Mouse (Mus musculus): ENCODE results near the gene Flt3l. TPM values are rescaled to one million over a fixed set of nuclear protein-coding genes. Genes with fewer than 3 reads are reported as not detected.
"Not testable (repeated sequence)": the region's sequence is repeated elsewhere in the genome, so short reads cannot be mapped to it uniquely, and the experiment has no call there.

Gene Flt3l
- polyA plus RNA-seq, 1 experiment: 42.7 TPM

DNA sequence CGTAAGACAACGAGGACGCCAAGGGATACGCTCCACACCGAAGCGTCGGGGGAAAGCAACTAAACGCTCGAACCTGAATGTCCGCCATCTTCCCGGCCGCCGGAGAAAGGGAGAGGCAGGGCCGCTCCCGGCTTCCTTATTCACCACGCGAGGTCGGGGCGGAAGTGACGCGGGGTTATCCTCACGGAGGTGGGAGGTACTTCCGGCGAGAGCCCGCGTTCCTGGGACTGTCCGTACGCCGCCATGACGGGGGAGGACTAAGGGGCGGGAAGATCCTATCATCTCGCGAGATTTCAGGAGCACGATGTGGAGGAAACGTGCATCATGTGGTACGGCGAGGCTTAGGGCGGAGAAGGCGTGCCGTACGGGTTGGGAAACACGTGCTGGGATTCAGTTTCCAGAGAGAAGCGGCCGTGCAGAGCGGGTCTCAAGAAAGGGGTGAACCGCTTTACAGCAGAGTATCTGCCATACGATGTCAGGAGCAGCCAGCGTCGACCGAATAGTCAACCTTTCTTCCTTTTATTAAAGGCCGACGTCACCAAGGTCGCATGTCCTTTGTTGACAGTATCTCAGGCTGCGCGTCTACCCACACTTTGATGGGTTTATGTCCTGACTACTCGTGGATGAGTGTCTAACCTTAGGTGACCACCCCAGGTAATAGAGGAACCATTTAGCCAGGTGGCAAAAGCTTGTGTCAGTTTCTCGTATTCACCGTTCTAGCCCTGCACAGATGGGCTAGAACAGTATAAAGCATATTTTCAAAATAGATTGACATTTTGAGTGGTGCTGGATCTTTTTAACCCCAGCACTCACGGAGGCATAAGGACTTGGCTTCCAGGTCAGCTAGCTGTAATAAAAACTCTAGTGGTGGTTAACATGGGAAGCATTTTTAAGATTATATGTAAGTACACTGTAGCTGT, 11.7 kb downstream of the Flt3l start, which contains the start of gene Rps11:
TSS of gene Rps11 (minus strand) at position 216 of the 920 bp plus-strand sequence.
- DNase-seq (ENCODE audit: low read depth): peak; percentile 95

GRCm38 (mm10) chr7:45123186-45123570, 13.1 kb downstream of the Flt3l start:
- no peak for DNase-seq (ENCODE audit: low read depth)

DNA sequence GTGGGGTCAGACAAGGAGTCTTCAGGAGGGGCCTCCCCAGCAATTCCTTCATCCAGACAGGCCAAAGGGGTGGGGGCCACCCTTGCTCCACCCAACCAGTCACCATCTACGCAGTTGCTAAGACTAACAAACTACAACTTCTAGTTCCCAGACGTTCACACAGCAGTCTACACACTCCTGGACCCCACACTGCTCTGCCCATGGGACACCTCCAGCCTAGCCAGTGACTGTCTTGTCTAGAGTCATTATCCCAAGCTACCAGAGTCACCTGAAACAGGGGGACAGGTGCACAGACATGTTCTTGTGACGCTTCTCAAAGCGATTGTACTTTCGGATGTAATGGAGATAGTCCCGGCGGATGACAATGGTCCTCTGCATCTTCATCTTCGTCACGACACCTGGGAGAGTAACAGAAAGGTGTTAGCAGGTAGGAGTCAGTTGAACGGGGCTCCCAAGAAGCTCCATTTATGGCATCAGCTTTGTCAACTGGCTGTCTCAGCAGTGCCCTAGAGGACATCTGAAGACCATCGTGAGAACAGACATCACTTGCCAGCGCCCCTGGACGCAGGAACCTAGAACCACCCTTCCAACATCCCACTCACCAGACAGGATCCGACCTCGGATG, 13.6 kb downstream of the Flt3l start:
- no peak for DNase-seq (ENCODE audit: low read depth)

GRCm38 (mm10) chr7:45121966-45122365, 14.3 kb downstream of the Flt3l start:
- no peak for DNase-seq (ENCODE audit: low read depth)

- DNase-seq (ENCODE audit: low read depth): no peak
Observed at GRCm38 (mm10) chr7:45121404-45121803, 14.8 kb downstream of the Flt3l start.

GRCm38 (mm10) chr7:45119780-45120709, 16.2 kb downstream of the Flt3l start:
- DNase-seq (ENCODE audit: low read depth): no peak

GRCm38 (mm10) chr7:45118336-45118735, 17.9 kb downstream of the Flt3l start:
- DNase-seq (ENCODE audit: low read depth): no peak

GRCm38 (mm10) chr7:45117566-45117965, 18.7 kb downstream of the Flt3l start:
- DNase-seq (ENCODE audit: low read depth): no peak

GRCm38 (mm10) chr7:45113476-45113875, 22.8 kb downstream of the Flt3l start:
- no peak for DNase-seq (ENCODE audit: low read depth)

GRCm38 (mm10) chr7:45112529-45112928, 23.7 kb downstream of the Flt3l start:
- DNase-seq (ENCODE audit: low read depth): no peak

GRCm38 (mm10) chr7:45111940-45112339, 24.3 kb downstream of the Flt3l start:
- no peak for DNase-seq (ENCODE audit: low read depth)

GRCm38 (mm10) chr7:45110089-45110488, 26.1 kb downstream of the Flt3l start:
- DNase-seq (ENCODE audit: low read depth): not testable (repeated sequence)

DNA sequence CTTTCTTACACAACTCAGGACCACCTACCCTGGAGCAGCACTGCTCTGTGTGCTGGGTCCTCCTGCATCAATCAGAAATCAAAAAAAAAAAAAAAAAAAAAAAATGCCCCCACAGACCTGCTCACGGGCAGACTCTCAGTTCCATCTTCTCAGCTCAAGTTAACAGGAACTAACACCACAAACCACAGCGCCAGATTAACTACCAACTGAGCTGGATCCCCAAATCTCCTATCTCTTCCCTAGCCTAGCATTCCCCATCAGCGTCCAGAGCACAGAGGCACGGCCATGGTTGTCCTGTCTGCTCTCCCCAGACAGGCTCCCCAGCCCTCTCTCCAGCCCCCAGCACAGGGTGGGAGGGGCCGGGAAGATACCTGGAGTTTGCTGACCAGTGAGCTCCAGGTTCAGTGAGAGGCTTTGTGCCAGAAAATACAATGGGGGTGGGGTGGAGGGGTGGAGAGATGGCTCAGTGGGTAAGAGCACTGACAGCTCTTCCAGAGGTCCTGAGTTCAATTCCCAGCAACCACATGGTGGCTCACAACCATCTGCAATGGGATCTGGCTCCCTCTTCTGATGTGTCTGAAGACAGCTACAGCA, 29.1 kb downstream of the Flt3l start:
- no peak for DNase-seq (ENCODE audit: low read depth)

- DNase-seq (ENCODE audit: low read depth): no peak
Observed at GRCm38 (mm10) chr7:45106441-45106840, 29.8 kb downstream of the Flt3l start.

DNA sequence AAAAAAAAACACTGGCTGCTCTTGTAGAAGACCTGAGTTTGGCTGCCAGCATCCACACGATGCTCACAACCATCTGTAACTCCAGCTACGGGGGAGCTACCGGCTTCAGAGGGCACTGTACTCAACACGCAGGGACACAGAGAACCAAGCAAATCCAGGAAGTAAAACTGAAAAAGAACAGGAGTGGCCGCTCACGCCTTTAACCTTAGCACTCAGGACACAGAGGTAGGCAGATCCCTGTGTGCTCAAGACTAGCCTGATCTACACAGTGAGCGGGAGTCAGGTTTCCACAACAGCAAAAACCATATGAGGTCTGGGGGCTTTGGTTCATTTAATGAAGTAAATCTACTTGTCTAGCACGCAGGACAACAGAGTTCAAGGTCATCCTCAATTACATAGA, 30.7 kb downstream of the Flt3l start:
- no peak for DNase-seq (ENCODE audit: low read depth)

GRCm38 (mm10) chr7:45104941-45105340, 31.3 kb downstream of the Flt3l start:
- no peak for DNase-seq (ENCODE audit: low read depth)

- peak; percentile 93 for DNase-seq (ENCODE audit: low read depth)
Observed at GRCm38 (mm10) chr7:45103652-45104180, 32.5 kb downstream of the Flt3l start, which contains the start of gene Fcgrt. Fcgrt (minus strand) TSS chr7:45103851.

GRCm38 (mm10) chr7:45102940-45103585, 33.2 kb downstream of the Flt3l start:
- no peak for DNase-seq (ENCODE audit: low read depth)

DNA sequence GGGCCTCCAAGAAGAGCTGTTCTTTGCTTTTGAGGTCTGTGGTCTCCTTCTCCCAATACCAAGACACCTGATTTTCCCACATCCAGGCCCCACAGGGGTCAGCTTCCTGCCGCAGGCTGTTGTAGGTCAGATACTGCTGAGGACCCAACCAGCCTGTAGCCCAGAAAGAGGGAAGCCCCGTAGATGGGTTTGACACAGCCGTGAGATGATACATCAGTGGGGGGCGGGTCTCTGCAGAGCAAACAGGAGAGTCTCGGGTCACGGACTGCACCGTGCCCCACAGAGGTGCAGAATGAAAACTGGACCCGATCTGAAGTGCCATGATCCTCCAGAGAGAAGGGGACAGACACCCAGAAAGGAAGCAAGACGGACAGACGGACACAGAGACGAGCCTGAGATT, 33.8 kb downstream of the Flt3l start:
- no peak for DNase-seq (ENCODE audit: low read depth)

DNA sequence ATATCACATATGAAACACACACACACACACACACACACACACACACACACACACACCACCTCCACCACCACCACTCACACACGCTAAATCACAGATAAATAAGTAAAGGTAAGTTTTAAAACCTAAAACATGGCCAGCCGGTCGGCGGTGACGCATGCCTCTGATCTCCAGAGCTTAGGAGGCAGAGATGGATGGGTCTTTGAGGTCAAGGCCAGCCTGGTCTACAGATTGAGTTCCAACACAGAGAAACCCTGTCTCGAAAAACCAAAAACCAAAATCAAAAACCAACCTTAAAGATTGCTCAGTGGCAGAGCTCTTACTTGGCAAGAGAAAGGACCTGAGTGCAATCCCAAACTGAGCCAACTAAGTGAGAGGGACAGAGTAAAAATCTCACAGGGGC, 36.2 kb downstream of the Flt3l start:
- DNase-seq (ENCODE audit: low read depth): no peak
